Mouse (Mus musculus) left cerebral cortex, postnatal 14 days (tissue): ENCODE data around the gene Dkk2. TPM values are rescaled to one million over a fixed set of nuclear protein-coding genes. Genes with fewer than 3 reads are reported as not detected.

Experiments
- DNase-seq, 2 experiments: peaks; one replicate each; pipeline ENCODE4 v3.0.0; 2021 to 2022; ENCODE audit warnings: low spot score in 2 of 2, mixed read lengths in 1 of 2
- intact Hi-C: fragments of 180-260 bp; cut with DNase I; formaldehyde crosslinking; loops from one replicate; pipeline ENCODE4 v1.15.1; 2025
- total RNA-seq, 2 experiments: library from RNA; stranded (reverse); gene quantifications; 2 replicates each; pipeline ENCODE4 v1.2.3; 2021

The Dkk2 gene
- total RNA-seq, 2 experiments from 2014 or later: 0.81 to 1.2 TPM

DNA sequence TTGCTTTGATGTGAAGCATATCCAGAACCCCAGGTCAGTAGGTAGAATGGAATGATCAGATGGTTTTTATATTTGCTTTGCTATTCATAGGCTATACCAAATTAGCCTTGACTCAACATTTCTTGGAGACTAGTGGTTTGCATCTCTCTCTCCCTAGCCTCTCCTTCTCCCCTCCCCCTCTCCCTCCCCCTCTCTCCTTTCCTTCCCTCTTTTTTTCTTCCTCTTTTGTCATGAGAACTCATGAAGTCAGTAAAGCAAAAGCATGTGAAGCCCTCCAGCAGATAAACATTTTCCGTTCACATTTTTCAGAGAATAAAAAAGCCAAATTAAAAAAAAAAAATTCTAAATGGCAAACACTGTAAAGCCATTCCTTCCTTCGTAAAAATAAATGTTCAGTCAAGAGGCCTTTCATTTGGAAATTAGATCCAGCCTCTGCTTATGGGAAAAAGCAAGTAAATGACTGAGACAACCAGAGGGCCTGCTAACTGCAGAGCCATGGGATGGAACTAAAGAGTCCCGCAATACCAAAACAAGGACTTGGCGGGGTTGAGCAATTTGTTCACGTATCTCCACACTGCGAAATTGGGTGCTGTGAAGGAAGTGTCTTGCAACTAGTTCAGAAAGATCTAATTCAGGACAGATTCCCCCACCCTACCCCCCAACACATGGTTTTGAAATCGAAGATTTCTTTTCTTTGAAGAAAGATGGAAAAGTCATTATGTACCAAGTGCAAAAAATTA lies 30.9 kb downstream of the Dkk2 start:
- intact Hi-C loops: no loop called here
- DNase-seq: no peak

DNA sequence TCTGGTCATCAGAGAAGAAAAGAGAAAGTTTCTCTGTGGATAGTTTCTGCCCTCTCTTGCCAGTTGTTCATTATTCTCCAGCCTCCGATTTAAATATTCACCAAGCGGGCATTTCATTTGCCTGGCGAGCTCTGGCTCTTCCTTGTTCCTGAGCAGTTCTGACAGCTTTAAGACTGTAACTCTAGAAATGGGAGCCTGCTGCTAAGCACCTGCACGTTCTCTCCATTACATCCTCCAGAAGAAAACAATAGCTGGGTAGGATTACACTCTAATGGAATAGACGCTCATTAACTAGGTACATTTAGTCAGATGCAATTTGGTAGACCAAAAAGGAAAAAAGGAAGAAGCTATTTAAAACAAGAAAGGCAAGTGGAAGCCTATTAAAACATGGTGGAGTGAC lies 36.3 kb downstream of the Dkk2 start:
- intact Hi-C loops: no loop called here
- no peak for DNase-seq

DNA sequence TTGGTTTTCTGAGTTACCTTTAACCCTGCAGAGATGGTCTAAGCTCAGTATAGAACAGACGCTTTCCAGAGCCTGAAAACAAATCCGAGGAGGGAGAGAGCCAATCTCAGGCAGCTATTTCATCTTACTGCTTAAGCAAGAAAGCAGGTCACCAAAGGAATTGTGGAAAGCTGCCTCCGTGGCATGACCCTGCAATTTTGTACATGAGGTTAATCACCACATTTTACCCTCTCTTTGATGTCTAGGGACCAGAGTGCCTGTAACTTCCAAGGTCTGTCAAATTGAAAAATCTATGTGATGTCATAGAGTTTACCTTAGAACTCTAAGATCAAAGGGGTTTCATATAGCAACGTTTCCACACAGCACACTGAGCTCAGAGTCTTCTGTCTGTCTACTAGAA lies 37.5 kb downstream of the Dkk2 start:
- intact Hi-C loops: no loop called here
- no peak for DNase-seq

DNA sequence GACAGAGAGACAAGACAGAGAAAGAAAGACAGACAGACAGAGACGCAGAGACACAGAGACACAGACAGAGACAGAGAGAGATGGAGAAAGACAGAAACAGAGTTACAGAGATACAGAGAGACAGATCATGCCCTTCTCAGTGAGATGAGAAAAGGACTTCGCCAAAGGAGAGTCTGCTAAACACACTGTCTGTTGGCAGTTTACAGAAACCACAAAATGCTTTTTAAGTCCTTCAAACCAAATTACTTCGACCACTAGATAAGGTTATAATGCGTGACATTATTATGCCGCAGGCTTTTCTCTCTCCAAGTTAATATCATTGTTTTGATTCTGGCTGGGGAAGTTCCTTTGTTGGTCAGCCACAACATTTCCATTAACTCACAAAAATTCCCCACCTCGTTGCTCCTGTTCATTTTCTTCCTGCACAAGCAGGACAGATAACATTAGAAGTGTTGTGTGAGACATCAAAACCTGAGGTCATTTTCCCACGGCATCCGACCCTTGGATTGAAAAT lies 40.2 kb downstream of the Dkk2 start:
- no peak for DNase-seq
- intact Hi-C loops: no loop called here

DNA sequence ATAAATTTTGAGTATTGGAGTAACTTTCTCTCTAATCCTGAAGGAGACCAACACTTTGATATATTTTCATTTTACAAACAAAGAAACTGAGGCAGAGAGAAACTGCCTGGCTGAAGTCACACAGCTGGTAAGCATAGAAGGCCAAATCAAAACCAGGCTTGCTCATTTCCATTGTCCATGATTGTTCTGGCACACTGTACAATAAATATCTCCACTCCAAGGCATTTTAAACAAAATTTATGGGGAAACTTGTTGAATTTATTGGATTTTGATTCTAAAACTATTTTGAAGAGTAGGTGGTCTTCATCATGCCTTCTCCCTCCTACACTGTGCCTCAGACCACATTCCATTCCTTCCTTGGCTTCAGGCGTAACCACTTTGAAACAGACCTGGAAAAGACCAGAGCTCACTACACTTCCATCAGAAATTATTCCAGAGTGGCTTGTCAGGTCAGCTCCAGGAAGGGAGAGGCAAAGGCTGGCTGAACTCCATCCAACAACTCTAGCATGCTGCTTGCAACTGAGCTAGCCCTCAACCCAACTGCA lies 44.7 kb downstream of the Dkk2 start:
- intact Hi-C loops: no loop called here
- DNase-seq: no peak

DNA sequence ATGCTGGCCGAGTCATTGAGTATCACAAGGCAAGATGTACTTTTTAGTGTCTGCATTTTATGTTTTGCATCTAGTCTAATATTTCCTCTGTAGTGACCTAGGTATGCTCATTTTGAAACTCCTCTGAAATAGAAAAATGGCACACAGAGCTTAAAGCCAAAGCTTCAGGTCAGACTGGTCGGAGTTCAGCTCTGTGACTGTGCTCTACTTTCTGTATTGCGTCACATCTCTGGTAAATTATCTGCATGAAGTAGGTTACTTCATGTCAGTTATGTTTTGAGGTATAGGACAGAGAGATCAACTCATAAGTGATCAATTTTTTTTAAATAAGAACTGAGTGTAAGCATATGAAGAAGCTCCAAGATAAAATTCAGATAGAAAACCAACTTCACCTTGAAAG lies 45.7 kb downstream of the Dkk2 start:
- intact Hi-C loops: no loop called here
- no peak for DNase-seq

DNA sequence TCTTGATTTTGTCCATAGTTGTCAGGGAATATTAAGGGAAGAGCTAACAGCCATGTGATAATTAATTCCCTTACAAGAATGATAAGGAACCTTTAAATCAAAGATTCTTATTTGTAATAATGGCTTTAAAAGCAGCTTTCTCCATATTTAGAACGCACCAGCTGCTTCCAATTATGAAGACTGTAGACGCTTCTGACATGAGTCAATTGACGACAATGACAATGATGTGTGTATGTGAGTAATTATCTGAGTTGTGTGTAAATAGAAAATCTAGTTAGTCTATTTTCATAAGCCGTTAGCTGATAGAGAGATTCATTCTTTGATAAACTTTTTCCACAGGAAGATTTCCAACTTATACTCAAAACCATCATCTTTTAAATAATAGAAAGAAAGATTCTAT lies 46.8 kb downstream of the Dkk2 start:
- intact Hi-C loops: no loop called here
- DNase-seq: no peak

DNA sequence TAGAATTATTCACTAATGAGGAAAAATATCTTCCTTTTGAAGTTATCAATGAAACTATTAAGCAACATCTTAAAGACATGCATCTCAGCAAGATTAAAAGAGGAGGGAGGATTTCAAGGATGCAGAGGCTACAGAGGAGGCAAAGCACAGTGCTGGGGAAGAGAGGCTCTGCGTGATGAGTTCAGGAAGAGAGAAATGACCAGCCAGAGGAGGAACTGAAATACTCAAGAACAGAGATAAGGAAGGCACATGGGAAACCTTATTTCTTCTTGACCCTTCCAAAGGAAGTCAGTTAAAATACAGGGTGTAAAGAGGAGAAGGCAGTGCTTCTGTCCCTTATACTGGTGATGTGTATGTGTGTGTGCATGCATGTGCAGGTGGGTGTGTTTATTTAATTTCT lies 49.4 kb downstream of the Dkk2 start:
- no peak for DNase-seq
- intact Hi-C loops: no loop called here

DNA sequence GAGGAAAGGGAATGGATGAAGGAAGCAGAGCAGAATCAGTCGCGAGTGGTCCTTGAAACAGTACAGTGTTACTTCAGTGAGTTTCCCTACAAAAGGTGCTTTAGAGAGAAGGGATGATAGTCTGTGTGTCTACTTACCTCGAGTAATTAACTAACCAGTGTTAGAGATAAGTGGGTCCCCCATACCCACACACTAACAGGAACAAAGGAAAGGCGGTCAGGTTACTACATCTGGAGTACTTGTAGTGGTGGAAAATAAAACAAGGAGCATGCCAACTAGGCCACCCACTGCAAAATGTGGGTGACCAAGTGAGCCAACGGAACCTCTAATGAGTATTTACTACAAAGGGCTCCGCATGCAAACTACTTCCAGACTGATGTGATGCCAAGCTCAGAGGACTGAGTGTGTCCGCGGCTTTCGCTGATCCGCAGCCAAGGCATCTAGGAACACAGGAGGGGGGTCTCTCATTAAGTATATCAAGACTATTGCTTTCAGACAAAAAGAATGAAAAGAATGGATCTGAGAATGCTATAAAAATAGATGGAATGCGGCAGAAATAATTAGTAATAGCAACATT lies 52.8 kb downstream of the Dkk2 start:
- DNase-seq: peak; percentile 7 to 24
- intact Hi-C loops: no loop called here

DNA sequence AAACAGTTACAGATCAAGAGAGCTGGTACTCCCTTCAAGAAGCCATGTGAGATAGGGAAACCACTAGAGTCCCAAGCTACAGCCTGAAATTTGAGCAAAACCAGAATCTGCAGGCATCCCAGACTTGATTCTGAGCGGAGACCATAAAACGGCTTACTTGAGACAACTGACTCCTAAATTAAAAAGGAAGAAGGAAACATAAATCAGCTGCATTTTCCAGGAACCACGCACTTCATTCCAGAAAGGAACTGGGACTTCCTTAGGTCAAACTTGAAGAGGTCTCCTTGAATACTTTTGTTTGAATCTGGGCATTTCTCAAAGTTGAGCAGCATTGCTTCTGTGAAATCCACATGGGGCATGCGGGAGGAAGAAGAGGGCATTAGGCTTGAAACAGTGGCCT lies 55.9 kb downstream of the Dkk2 start:
- intact Hi-C loops: no loop called here
- DNase-seq: no peak

DNA sequence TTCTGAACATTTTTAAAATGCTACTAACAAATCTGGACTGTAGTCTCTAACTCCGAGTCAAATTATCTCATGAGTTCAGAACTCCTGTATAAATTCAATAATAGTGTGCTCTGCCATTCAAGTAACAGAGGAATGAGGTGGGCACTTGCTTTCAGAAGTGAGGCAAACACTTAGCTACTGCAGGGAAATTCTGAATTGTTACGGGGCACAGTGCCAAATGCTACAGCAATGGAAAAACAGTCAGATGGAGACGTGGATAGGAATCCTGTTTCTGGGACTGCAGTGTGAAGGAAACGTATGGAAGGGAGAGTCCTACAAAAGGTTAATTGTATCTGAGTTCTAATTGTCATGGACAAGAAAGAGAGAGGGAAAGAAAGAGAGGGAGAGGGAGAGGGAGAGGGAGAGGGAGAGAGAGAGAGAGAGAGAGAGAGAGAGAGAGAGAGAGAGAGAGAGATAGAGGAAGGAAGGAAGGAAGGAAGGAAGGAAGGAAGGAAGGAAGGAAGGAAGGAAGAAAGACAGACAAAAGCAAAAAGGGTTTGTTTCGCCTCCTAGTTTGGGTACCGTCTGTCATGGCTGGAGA lies 64.4 kb downstream of the Dkk2 start:
- DNase-seq: peak; percentile 3 to 19
- intact Hi-C loops: no loop called here

DNA sequence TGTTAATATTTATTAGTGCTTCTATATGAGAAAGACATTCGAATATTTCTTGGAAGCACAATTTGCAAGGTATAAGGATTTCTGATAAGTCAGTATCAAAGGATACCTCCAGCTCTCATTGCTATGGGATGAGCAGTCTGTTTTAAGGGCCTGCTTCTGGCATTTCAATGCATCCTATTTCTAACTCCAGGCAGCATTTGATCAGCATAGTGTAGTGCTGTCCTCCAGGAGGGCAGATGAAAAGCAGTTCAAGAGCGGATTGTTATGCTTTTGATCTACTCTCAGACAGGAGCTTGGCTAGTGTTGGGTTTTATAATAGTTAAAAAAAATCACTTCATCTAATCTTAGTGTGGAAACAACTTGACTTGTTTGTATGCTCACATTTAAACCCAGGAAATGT lies 73.7 kb downstream of the Dkk2 start:
- intact Hi-C loops: no loop called here
- no peak for DNase-seq

DNA sequence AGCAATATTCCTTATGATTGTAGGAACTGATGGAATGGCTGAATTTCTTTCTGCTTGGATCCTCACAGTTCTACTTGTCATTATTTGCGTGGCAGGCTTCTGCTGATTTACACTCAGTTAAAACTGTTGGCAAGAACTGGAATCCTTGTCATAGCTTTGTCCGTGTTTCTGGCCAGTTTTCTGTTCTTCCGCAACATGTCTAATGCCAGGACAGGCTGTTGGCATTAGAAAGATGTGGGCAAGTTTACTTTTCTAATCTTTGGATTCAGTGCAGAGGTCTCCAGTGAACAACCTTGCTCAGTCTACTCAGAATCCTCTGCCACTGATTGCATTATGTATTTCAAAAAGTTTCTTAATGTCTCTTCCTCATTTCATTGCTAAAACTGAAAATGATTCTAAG lies 83.8 kb downstream of the Dkk2 start:
- DNase-seq: no peak
- intact Hi-C loops: no loop called here

DNA sequence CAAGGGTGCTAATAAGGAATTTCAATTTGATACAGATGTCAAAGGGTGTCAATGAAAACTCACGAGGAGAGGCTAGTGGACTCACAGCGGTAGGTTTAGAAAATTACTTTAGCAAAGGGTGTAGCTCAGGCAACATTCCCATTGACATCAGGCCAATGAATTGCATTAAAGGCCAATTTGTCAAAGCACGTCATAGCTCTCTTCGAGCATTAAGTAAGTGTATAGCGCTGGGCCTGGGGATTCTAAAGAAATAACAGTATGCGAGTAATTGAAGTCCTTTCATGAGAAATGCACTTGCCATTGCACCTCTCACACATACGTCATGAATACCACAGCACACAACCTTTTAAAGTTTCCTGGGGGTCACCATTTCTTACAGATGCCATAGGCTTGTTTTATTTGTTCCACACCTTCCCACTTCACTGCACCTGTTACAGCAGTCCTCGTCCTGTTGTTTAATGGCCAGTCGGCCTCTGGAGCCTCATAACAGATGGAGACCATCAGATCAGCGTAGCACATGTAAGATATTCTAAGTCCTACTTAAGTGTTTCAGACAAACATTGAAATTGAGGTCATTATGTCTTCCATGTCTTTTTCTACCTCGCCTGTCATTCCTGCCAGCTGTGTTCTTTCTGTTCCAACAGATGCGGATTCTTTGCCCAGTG lies 101.9 kb downstream of the Dkk2 start:
- no peak for DNase-seq
- intact Hi-C loops: no loop called here

DNA sequence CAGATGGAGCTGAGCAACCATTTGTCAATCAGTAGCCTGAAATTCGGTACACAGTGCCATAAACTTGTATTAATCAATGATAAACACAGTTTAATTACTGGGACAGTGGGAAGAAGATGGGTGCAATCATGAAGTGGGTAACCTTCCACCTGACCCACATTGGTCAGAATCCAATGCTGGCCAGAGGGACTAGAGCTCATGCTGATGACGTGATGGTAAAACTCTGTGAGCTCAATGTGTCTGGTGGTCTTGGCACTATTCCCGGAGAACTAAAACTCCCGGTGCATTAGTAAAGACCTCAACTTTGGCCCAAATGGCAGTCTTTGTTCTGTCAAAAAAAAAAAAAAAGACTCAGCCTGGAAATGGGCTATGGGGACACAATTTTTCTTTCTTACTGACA lies 116.9 kb downstream of the Dkk2 start:
- no peak for DNase-seq
- intact Hi-C loops: no loop called here

DNA sequence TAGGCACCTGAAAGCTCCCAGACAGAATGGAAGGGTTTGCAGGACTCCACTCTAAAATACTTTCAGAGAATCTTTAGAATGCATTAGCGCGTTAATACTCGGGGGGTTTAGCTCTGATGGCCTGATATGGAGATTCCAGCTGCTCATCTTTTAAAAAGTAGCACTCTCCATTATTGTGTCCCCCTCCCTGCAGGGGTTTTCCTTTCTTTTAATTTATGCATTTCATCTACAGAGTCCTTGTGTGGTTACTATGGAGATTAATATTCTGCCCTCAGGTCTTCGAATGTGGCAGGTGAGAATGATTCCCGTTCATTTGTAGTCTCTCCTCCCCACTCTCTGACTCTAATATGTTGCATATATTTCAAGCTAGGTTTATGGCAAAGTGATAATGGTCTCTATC lies 117.6 kb downstream of the Dkk2 start:
- DNase-seq: no peak
- intact Hi-C loops: no loop called here

DNA sequence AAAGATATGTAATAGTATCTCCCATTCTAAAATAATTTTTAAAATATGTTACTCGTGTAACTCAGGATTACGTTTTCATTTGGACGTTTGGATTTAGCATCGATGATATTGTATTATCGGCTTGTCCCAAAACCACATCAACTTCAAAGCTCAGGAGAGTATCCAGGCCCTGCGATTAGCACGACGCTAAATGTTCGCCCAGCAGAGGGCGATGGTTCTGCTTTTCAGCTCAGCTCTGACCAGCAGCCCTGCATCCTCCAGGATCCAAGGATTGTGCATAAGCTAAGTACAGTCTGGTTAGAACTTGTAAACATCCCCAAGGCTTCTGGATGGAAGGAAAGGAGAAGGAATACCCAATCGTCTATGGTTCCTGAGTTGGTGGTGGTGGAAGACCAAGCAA lies 122.4 kb downstream of the Dkk2 start:
- intact Hi-C loops: no loop called here
- DNase-seq: peak; percentile 15 to 58

DNA sequence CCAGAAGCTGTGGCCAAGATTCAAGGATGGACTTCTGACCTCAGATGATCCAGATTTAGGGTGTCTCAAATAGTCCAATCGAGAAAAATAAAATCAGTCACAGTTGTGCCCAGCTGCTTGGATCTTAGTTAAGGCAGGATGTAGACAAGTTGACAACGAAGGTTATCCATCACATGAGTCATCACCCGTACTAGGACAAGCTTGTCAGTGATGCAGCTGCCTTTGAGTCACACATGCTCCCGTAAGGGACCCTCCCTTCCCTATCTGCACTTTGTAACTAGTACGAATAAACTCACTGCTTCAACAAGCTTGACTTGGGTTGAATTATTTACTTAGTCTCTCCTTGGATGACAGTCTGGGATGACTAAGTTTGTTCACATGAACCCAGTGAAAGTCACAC lies 126.2 kb downstream of the Dkk2 start:
- DNase-seq: no peak
- intact Hi-C loops: no loop called here

DNA sequence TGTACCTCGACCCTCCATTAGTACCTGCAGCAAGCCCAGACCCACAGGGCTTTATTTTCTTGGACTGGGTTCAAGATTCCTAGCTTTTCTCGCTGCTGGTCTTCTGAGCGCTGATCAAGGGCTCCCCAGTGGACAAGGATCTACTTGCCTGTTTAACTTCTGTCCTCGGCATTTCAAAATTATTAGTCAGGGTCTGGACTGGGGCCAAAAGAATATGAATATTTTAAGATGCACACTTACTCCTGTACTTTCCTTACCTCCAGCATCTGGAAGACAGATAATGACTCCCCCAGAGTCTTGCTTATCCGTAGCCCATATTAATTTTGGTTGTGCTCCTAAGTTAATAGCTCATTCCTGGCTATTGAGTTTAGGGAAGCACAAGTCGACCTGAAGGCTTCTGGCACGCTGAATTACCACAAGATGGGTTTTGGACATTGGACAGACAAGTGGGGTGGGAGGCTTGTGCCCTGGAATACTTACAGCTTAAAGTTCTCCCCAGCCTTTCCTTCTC lies 134.9 kb downstream of the Dkk2 start:
- no peak for DNase-seq
- intact Hi-C loops: no loop called here

DNA sequence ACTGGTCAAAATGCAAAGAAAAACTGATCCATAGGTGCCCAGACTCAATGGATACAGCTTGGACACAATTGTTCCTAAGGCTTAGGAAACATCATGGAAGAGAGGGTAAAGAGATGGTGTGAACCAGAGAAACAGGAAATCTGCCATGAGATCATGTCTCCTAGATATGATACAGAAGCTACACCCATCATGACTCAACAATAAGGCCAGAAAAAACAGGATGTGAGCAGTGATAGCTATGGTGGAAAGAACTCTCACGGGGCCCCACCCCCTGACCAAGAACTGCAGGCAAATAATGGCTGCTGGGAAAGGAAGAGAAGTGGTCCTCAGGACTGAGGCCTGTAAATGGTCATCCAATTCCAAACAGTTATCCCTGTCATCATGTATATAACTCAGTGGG lies 142.5 kb downstream of the Dkk2 start:
- no peak for DNase-seq
- intact Hi-C loops: no loop called here
